Mouse (Mus musculus) heart, embryonic 14.5 days (tissue): Measurements from ENCODE around the gene Gng3. TPM values are rescaled to one million over a fixed set of nuclear protein-coding genes. Genes with fewer than 3 reads are reported as not detected.

ENCODE experiments used
- ATAC-seq: fragments of 200-750 bp; cut with Nextera tagmentation; 2 replicates; pipeline ENCODE4 v1.8.0; 2017; ENCODE audit warnings: low read depth, moderate TSS enrichment; ENCODE audit not compliant: insufficient number of reproducible peaks, insufficient read depth, low FRiP score
- H3K27ac ChIP-seq, 2 experiments: fragments of 200-500 bp in 1 of 2; fragments of 300-500 bp in 1 of 2; sonication (generic) in 1 of 2; replicated peaks in 1 of 2; 2 replicates each; pipeline ENCODE4 v1.5.1; 2012 to 2014; ENCODE audit warnings: low read depth in 2 of 2, low read length in 2 of 2, control low read depth in 1 of 2, mild to moderate bottlenecking in 1 of 2, mixed read lengths in 1 of 2; ENCODE audit not compliant: control insufficient read depth in 1 of 2, insufficient read depth in 1 of 2
- H3K27me3 ChIP-seq: fragments of 300-500 bp; sonication (generic); 2 replicates; pipeline ENCODE4 v1.6.1; 2014; ENCODE audit warnings: mild to moderate bottlenecking, low read length, control low read depth; ENCODE audit not compliant: control insufficient read depth, insufficient read depth
- H3K36me3 ChIP-seq: fragments of 300-500 bp; sonication (generic); 2 replicates; pipeline ENCODE4 v1.6.1; 2014; ENCODE audit warnings: mild to moderate bottlenecking, control low read depth, low read length, mixed read lengths; ENCODE audit not compliant: control insufficient read depth, insufficient read depth
- H3K4me1 ChIP-seq, 2 experiments: fragments of 200-500 bp in 1 of 2; fragments of 300-500 bp in 1 of 2; sonication (generic) in 1 of 2; 2 replicates each; pipeline ENCODE4 v1.6.1; 2012 to 2014; ENCODE audit warnings: low read length in 2 of 2, control low read depth in 1 of 2, mixed read lengths in 1 of 2; ENCODE audit not compliant: control insufficient read depth in 2 of 2, insufficient read depth in 2 of 2
- H3K4me2 ChIP-seq: fragments of 300-500 bp; sonication (generic); 2 replicates; pipeline ENCODE4 v1.6.1; 2014; ENCODE audit warnings: mild to moderate bottlenecking, low read length
- H3K4me3 ChIP-seq, 2 experiments: fragments of 200-500 bp in 1 of 2; fragments of 300-500 bp in 1 of 2; sonication (generic) in 1 of 2; 2 replicates each; pipeline ENCODE4 v1.5.1; 2012 to 2014; ENCODE audit warnings: low read length in 2 of 2, mild to moderate bottlenecking in 2 of 2, control low read depth in 1 of 2, low read depth in 1 of 2, moderate library complexity in 1 of 2; ENCODE audit not compliant: control insufficient read depth in 1 of 2, insufficient read depth in 1 of 2
- H3K9ac ChIP-seq: fragments of 300-500 bp; sonication (generic); 2 replicates; pipeline ENCODE4 v1.6.1; 2014; ENCODE audit warnings: mild to moderate bottlenecking, low read length
- H3K9me3 ChIP-seq: fragments of 300-500 bp; sonication (generic); 2 replicates; pipeline ENCODE4 v1.6.1; 2016; ENCODE audit warnings: low read length, control low read depth; ENCODE audit not compliant: control insufficient read depth
- WGBS: fragments of 180-500 bp; shearing (Covaris S2); extraction: QIAGEN DNeasy Blood & Tissue Kit; methylation state at CpG from one replicate; pipeline ENCODE4 v1.1.7; 2014; 5-methylcytosine and 5-hydroxymethylcytosine counted together
- polyA plus RNA-seq: library from polyadenylated mRNA; unstranded; fragments of >200 nt; fragmentation: Nextera tagmentation; extraction: Ambion mirVana; gene quantifications from 2 replicates; pipeline ENCODE4 v1.2.1, GENCODE M21; 2014

The Gng3 gene
- polyA plus RNA-seq, 1 experiment from 2014 or later: 2.3 TPM

GRCm38 (mm10) chr19:8857689-8858088 is 18.7 kb upstream of the Gng3 start:
- Histone ChIP-seq H3K4me1 (no peaks in the 10 kb centered on the region), H3K4me2 (no peak overlapping the region), H3K9ac (no peak overlapping the region), H3K27ac (no peak overlapping the region), H3K4me3 (no peak overlapping the region), H3K36me3 (no peaks in the 10 kb centered on the region), H3K27me3 (no peaks in the 10 kb centered on the region), H3K9me3 (no peaks in the 10 kb centered on the region)
- no peak for ATAC-seq
- 37% methylated on average over 4 of the region's 4 CpGs for WGBS

- Histone ChIP-seq H3K4me2 (no peak overlapping the region), H3K4me3 (no peak overlapping the region)
- 83% methylated on average over 3 of the region's 3 CpGs for WGBS
Observed at GRCm38 (mm10) chr19:8853117-8853516, 14.1 kb upstream of the Gng3 start.

GRCm38 (mm10) chr19:8852236-8852928 is 13.4 kb upstream of the Gng3 start:
- WGBS: 52% methylated on average over 10 of the region's 10 CpGs
- peaks cover 13% of the 10 kb centered on the region for H3K36me3 ChIP-seq
- H3K9ac ChIP-seq: no peak overlapping the region
- H3K9me3 ChIP-seq: no peaks in the 10 kb centered on the region
- H3K27me3 ChIP-seq: no peaks in the 10 kb centered on the region
- no peak overlapping the region for H3K4me3 ChIP-seq
- H3K4me1 ChIP-seq: peaks cover 9 to 10% of the 10 kb centered on the region in 2 experiments
- no peak overlapping the region for H3K27ac ChIP-seq
- ATAC-seq: no peak
- no peak overlapping the region for H3K4me2 ChIP-seq

More at GRCm38 (mm10) chr19:8853117-8853516, 14.1 kb upstream of the Gng3 start:
- no peaks in the 10 kb centered on the region for H3K27me3 ChIP-seq
- H3K9ac ChIP-seq: no peak overlapping the region
- ATAC-seq: no peak
- peaks cover 9 to 10% of the 10 kb centered on the region in 2 experiments for H3K4me1 ChIP-seq
- H3K27ac ChIP-seq: no peak overlapping the region
- H3K36me3 ChIP-seq: peaks cover 6% of the 10 kb centered on the region
- no peaks in the 10 kb centered on the region for H3K9me3 ChIP-seq

GRCm38 (mm10) chr19:8851639-8852038 is 12.6 kb upstream of the Gng3 start:
- Histone ChIP-seq H3K4me1 (peaks cover 9 to 10% of the 10 kb centered on the region in 2 experiments), H3K4me3 (no peak overlapping the region), H3K9me3 (no peaks in the 10 kb centered on the region), H3K4me2 (no peak overlapping the region), H3K27ac (no peak overlapping the region), H3K27me3 (no peaks in the 10 kb centered on the region), H3K36me3 (peaks cover 21% of the 10 kb centered on the region), H3K9ac (no peak overlapping the region)
- 50% methylated on average over 7 of the region's 7 CpGs for WGBS
- no peak for ATAC-seq

GRCm38 (mm10) chr19:8850402-8850901 is 11.5 kb upstream of the Gng3 start, which contains the start of gene Lrrn4cl:
Lrrn4cl (plus strand) TSS chr19:8850768.
- 18% methylated on average over 7 of the region's 7 CpGs for WGBS
- Histone ChIP-seq H3K27ac (peak within 1 kb of the TSS; percentile 8 to 58; a peak in 2 of 4 replicates), H3K4me3 (no peak within 1 kb of the TSS)

GRCm38 (mm10) chr19:8848356-8848755 is 9.4 kb upstream of the Gng3 start:
- H3K4me3 ChIP-seq: no peak overlapping the region
- ATAC-seq: no peak
- H3K27me3 ChIP-seq: no peaks in the 10 kb centered on the region
- peaks cover 39% of the 10 kb centered on the region for H3K36me3 ChIP-seq
- H3K4me2 ChIP-seq: no peak overlapping the region
- H3K4me1 ChIP-seq: peaks cover 9 to 10% of the 10 kb centered on the region in 2 experiments
- no peak overlapping the region for H3K27ac ChIP-seq
- WGBS: 81% methylated on average over 5 of the region's 5 CpGs
- H3K9me3 ChIP-seq: no peaks in the 10 kb centered on the region
- H3K9ac ChIP-seq: no peak overlapping the region

More at GRCm38 (mm10) chr19:8850402-8850901, 11.5 kb upstream of the Gng3 start, which contains the start of gene Lrrn4cl:
- Histone ChIP-seq H3K4me2 (peak within 1 kb of the TSS; percentile 30), H3K4me1 (peaks cover 9 to 10% of the 10 kb centered on the region in 2 experiments), H3K9ac (peak within 1 kb of the TSS; percentile 58), H3K36me3 (peaks cover 33% of the 10 kb centered on the region), H3K9me3 (no peaks in the 10 kb centered on the region), H3K27me3 (no peaks in the 10 kb centered on the region)
- peak; percentile 57; the same call in 1 of the 2 replicates for ATAC-seq

- no peak for ATAC-seq
- 58% methylated on average over 5 of the region's 5 CpGs for WGBS
- Histone ChIP-seq H3K27ac (no peak overlapping the region), H3K27me3 (no peaks in the 10 kb centered on the region), H3K9me3 (no peaks in the 10 kb centered on the region), H3K9ac (no peak overlapping the region), H3K36me3 (peaks cover 56% of the 10 kb centered on the region), H3K4me1 (peaks cover 7 to 11% of the 10 kb centered on the region in 2 experiments; a peak in 3 of 4 replicates), H3K4me2 (no peak overlapping the region), H3K4me3 (no peak overlapping the region)
Observed at GRCm38 (mm10) chr19:8844371-8845129, 5.6 kb upstream of the Gng3 start.
